Mouse (Mus musculus): ENCODE results near the gene Ciz1. TPM values are rescaled to one million over a fixed set of nuclear protein-coding genes. Genes with fewer than 3 reads are reported as not detected.

Gene Ciz1
- polyA plus RNA-seq (2012; rRNA removed), result 227 and 232 TPM in 2 replicates

DNA sequence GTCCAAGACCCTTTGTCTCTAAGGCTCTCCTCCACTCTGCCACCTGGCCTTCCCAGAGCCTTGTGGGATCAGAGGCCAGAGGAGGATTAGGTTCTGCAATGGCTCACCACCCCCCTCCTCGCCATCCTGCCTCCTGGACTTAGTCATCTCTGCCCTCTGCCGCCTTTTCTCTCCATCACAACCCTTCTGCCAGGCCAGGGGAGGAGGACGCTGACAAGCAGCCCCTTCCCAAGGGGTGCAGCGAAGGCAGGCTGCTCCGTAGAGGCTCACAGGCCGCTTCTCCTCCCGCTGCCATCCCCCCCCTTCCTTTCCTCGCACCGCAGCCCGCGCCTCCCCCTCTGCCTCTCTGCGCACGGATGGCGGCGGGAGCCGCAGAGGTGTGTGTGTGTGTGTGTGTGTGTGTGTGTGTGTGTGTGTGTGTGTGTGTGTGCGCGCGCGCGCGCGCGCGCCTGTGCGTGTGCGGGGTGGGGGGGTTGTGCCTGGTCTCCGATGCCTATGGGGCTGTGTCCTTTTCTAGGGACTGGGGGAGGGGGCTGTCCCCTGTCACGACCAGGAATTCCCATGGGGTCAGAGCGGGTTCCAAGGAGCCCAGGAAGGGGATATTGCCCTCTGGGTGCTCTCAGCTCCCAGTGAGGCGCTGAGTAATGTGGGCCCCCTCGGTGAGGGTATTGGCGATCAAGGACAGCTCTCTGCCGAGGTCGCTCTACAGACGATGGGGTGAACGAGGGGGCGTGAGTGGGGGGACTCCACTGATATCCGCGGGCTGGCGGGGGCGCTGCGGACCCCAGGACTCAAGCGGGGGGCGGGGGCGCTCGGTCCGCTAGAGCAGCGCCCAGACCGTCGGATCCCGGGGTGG, at the start of gene Ciz1:
TSS of gene Ciz1 (plus strand) at position 177 of the 856 bp plus-strand sequence.

DNA sequence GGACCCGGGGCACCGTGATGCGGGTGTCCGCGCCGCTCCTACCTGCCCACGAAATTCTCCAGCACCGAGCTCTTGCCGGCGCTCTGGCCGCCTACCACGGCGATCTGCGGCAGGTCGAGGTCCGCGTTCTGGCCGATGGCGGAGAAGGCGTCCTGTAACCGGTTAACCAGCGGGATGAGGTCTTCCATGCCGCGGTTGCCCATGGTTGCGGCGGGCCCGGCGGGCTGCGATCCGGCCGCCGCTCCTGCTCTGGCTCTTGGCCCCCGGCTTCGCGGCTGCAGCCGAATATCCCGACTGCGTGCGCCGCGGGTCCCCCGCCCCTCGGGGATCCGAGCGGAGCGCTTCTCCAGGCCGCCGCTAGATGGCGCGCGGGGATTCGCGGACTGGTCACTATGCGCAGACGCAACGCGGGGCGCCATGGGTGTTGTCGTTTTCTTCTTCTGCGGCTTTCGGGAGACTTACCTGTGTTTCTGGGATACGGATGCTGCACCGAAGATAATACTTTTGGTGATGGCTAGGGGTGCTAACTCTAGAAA, 948 bp downstream of the Ciz1 start, which contains the start of gene Dnm1:
TSS of gene Dnm1 (minus strand) at position 332 of the 536 bp plus-strand sequence.

DNA sequence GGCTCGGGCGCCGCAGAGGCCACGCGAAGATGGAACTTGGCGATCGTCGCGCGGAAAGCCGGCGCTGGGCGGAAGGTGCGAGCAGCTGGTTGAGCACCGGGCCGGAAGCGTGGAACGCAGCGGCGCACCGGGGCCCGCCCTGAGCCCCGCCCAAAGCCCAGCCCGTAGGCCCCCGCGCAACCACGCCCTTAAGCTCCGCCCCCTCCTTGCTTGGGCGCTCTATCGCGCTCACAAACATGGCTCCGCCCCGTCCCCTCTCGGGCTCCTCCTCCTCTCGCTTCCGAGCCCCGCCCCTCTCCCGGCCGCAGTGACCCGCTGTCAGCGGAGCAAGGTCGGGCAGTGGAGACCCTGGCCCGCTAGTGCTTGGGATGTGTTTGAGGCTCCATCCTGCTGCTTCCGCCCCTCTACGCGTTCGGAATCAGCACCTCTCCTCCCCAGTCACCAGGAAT, 29.7 kb downstream of the Ciz1 start, which contains the start of gene 1110008P14Rik:
TSS of gene 1110008P14Rik (minus strand) at position 164 of the 449 bp plus-strand sequence.

DNA sequence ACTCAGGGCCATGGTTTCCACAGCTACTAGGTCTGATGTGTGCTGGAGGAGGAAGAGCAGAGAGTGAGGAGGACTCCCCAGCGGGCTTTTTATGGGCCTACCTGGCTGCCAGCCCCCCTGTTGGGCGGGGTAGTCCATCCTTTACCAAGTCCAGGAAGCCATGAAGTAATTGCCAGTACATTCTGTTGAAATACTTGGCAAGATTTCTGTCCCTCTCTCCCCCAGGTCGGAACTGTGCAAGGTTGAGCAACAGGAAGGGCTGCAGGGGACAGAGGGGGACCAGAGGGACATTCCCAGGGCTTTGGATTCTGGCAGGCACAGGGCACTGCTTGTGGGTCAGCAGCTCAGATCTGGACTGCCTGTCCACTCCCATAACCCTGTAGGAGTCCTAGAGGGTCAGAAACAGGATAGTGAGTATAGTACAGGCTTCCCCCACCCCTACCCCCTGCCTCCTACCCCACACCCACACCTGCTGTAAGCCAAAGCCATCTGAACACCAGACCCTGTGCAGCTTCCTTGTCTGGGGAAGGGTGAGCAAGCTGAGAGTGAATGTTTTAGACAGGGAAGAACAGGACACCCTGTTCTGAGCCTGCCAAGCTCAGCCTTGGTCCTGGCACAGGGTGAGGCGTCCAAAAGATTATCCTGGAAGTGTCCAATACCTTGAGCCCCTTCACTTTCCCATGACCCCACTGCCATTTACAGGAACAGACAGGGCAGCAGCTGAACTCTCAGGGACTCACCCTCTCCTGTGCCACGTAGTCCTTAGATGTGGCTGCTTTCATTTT, 35.8 kb downstream of the Ciz1 start, which contains the start of gene Lcn2:
TSS of gene Lcn2 (minus strand) at position 547 of the 785 bp plus-strand sequence.

DNA sequence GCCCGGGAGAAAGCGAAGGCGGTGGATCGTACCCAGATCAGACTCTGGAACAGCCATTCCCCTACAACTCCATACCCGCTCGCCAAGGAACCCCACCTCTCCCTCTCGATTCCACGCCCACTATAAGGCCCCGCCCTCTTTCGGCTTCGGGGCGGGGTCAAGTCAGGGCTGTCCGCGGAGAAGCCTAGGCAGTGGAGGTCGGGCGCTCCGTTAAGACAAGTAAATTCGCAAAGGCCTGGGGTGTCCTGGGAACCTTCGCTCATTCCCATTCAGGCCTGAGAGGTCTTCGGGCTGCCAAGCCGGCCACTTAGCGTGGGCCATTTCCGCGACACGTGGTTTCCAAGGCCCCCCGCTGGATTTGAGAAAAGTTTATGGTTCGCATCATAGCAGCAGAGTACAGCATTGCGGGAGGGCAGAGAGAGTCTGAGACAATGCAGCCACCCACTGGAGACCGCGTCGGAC, 43.4 kb downstream of the Ciz1 start, which contains the start of gene Ptges2:
TSS of gene Ptges2 (plus strand) at position 413 of the 462 bp plus-strand sequence.

Other genes with a start within 250 kb of the Ciz1 start
- 97.5 and 108 TPM in 2 replicates for gene Prrc2b, start 201.2 kb upstream of the Ciz1 start, polyA plus RNA-seq (2012; rRNA removed)
- gene Pomt1, start 115.7 kb upstream of the Ciz1 start, polyA plus RNA-seq (2012; rRNA removed), result 40.2 and 43.3 TPM in 2 replicates
- gene Uck1, start 92.2 kb upstream of the Ciz1 start, polyA plus RNA-seq (2012; rRNA removed), result 71.8 and 74.1 TPM in 2 replicates
- gene Golga2, start 64.9 kb upstream of the Ciz1 start, polyA plus RNA-seq (2012; rRNA removed), result 51.7 and 57.5 TPM in 2 replicates
- 373 and 404 TPM in 2 replicates for gene Swi5, start 64.3 kb upstream of the Ciz1 start, polyA plus RNA-seq (2012; rRNA removed)
- 141 and 226 TPM in 2 replicates for gene Dnm1, start 1.0 kb downstream of the Ciz1 start, polyA plus RNA-seq (2012; rRNA removed)
- gene 1110008P14Rik, start 29.6 kb downstream of the Ciz1 start, polyA plus RNA-seq (2012; rRNA removed), result 81.0 and 92.5 TPM in 2 replicates
- 0.70 and 1.2 TPM in 2 replicates for gene Lcn2, start 35.9 kb downstream of the Ciz1 start, polyA plus RNA-seq (2012; rRNA removed)
- 44.8 and 49.5 TPM in 2 replicates for gene Ptges2, start 43.6 kb downstream of the Ciz1 start, polyA plus RNA-seq (2012; rRNA removed)
- gene Naif1, start 98.1 kb downstream of the Ciz1 start, polyA plus RNA-seq (2012; rRNA removed), result 3.7 and 4.0 TPM in 2 replicates
- 36.9 and 37.6 TPM in 2 replicates for gene Slc25a25, start 99.1 kb downstream of the Ciz1 start, polyA plus RNA-seq (2012; rRNA removed)
- gene Fam102a, start 183.0 kb downstream of the Ciz1 start, polyA plus RNA-seq (2012; rRNA removed), result 8.6 and 10.4 TPM in 2 replicates
- gene Dpm2, start 218.5 kb downstream of the Ciz1 start, polyA plus RNA-seq (2012; rRNA removed), result 162 and 163 TPM in 2 replicates
- 12.2 and 12.4 TPM in 2 replicates for gene Pip5kl1, start 222.5 kb downstream of the Ciz1 start, polyA plus RNA-seq (2012; rRNA removed)
- 0.16 and 0.17 TPM in 2 replicates for gene 9430097D07Rik, start 223.4 kb downstream of the Ciz1 start, polyA plus RNA-seq (2012; rRNA removed)
- 17.9 and 23.0 TPM in 2 replicates for gene St6galnac4, start 234.8 kb downstream of the Ciz1 start, polyA plus RNA-seq (2012; rRNA removed)
- gene St6galnac6, start 247.4 kb downstream of the Ciz1 start, polyA plus RNA-seq (2012; rRNA removed), result 20.1 and 25.6 TPM in 2 replicates

All from central nervous system, embryonic 14 days (tissue).